Mouse (Mus musculus) central nervous system, embryonic 11.5 days (tissue): Measurements from ENCODE around the gene Lcmt2. TPM values are rescaled to one million over a fixed set of nuclear protein-coding genes. Genes with fewer than 3 reads are reported as not detected.

Experiments used
- polyA plus RNA-seq: library from polyadenylated mRNA; depleted of rRNA; stranded (reverse); fragments of >200 nt; gene quantifications from 2 replicates; pipeline ENCODE4 v1.2.3, GENCODE M21; 2012; rRNA removed

Gene Lcmt2
- polyA plus RNA-seq = 6.8 and 8.9 TPM in 2 replicates

GRCm38 (mm10) chr2:121140018-121140882 is at the start of gene Lcmt2, which contains the start of gene Adal:
Gene Lcmt2 (minus strand): TSS chr2:121140653.
Gene Adal (plus strand): TSS chr2:121140428.

GRCm38 (mm10) chr2:121170980-121171742 is 30.7 kb upstream of the Lcmt2 start, which contains the start of gene Zscan29:
Gene Zscan29 (minus strand): TSS chr2:121171125.

GRCm38 (mm10) chr2:121170481-121170971 is 30.1 kb upstream of the Lcmt2 start, which contains the start of gene Tubgcp4:
Gene Tubgcp4 (plus strand): TSS chr2:121170654.

GRCm38 (mm10) chr2:121109695-121110094 is 30.8 kb downstream of the Lcmt2 start, which contains the start of gene Tgm7:
Gene Tgm7 (minus strand): TSS chr2:121109795.

GRCm38 (mm10) chr2:121085480-121086185 is 54.8 kb downstream of the Lcmt2 start, which contains the start of gene Tgm5:
Gene Tgm5 (minus strand): TSS chr2:121085841.

Other genes starting within 250 kb of the Lcmt2 start
- gene Ubr1, start 169.9 kb downstream of the Lcmt2 start, polyA plus RNA-seq = 17.3 and 20.9 TPM in 2 replicates
- 3.5 and 4.7 TPM in 2 replicates for gene Tmem62, start 163.6 kb downstream of the Lcmt2 start, polyA plus RNA-seq
- gene Ccndbp1, start 132.2 kb downstream of the Lcmt2 start, polyA plus RNA-seq = 44.7 and 49.1 TPM in 2 replicates
- 12.7 and 15.0 TPM in 2 replicates for gene Epb42, start 103.6 kb downstream of the Lcmt2 start, polyA plus RNA-seq
- gene Tgm5, start 54.8 kb downstream of the Lcmt2 start, polyA plus RNA-seq = 0.20 TPM in 1 of 2 replicates, not detected in the other
- 0.05 and 0.06 TPM in 2 replicates for gene Tgm7, start 30.9 kb downstream of the Lcmt2 start, polyA plus RNA-seq
- gene Adal, start 225 bp downstream of the Lcmt2 start, polyA plus RNA-seq = 15.8 and 20.9 TPM in 2 replicates
- 37.1 and 58.8 TPM in 2 replicates for gene Tubgcp4, start 30.0 kb upstream of the Lcmt2 start, polyA plus RNA-seq
- 9.0 and 11.5 TPM in 2 replicates for gene Zscan29, start 30.5 kb upstream of the Lcmt2 start, polyA plus RNA-seq
- gene Trp53bp1, start 130.8 kb upstream of the Lcmt2 start, polyA plus RNA-seq = 129 and 166 TPM in 2 replicates
- gene Map1a, start 148.9 kb upstream of the Lcmt2 start, polyA plus RNA-seq = 8.4 and 8.7 TPM in 2 replicates
- gene Ppip5k1, start 214.7 kb upstream of the Lcmt2 start, polyA plus RNA-seq = 15.0 and 18.7 TPM in 2 replicates
- 5.8 and 6.1 TPM in 2 replicates for gene Ckmt1, start 217.1 kb upstream of the Lcmt2 start, polyA plus RNA-seq
- gene Strc, start 246.5 kb upstream of the Lcmt2 start, polyA plus RNA-seq = 0.01 and 0.02 TPM in 2 replicates